Mouse (Mus musculus): ENCODE measurements around the gene Pan3. TPM values are rescaled to one million over a fixed set of nuclear protein-coding genes. Genes with fewer than 3 reads are reported as not detected.

Pan3 gene
- total and polyA plus RNA-seq, 2 experiments from 2014 or later: 38.9 to 61.4 TPM

DNA sequence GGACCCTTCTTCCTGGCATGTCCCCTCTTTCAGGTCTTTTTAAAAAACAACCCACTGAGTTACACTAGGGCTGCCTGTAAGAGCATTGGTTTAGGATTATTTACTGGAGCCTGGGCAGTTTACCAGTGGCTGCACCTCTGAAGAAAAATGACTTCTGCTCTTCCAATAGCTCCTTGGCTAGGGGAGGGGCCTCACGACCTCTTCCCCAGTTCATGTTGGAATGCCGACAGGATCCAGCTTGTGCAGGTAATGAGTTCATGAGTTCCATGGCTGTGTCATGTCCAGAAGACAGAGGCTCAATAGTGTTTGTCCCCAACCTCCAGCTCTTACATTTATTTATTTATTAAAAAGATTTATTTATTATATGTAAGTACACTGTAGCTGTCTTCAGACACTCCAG, 5.8 kb downstream of the Pan3 start:
- 80% methylated on average over 2 of the region's 2 CpGs for WGBS
- no peak for TF ChIP-seq CTCF (IDR thresholded peaks at IDR 0.05)
- Histone ChIP-seq H3K9me3 (ENCODE audit: low read length) (no peaks in the 10 kb centered on the region), H3K27ac (ENCODE audit: low read depth, low read length) (no peak overlapping the region), H3K4me2 (ENCODE audit: low read depth, low read length, poor library complexity, severe bottlenecking) (no peak overlapping the region), H3K9ac (replicated peaks; ENCODE audit: low read length, poor library complexity, severe bottlenecking) (no peak overlapping the region), H3K4me3 (ENCODE audit: low read depth, low read length) (no peak overlapping the region), H3K27me3 (ENCODE audit: insufficient read depth, low read length) (no peaks in the 10 kb centered on the region), H3K36me3 (ENCODE audit: insufficient read depth, low read length) (no peaks in the 10 kb centered on the region), H3K4me1 (ENCODE audit: insufficient read depth, low read length) (no peaks in the 10 kb centered on the region; the same call in 1 of the 2 replicates)
- no peak for ATAC-seq (ENCODE audit: low FRiP score)
- DNase-seq (ENCODE audit: low spot score): no peak

DNA sequence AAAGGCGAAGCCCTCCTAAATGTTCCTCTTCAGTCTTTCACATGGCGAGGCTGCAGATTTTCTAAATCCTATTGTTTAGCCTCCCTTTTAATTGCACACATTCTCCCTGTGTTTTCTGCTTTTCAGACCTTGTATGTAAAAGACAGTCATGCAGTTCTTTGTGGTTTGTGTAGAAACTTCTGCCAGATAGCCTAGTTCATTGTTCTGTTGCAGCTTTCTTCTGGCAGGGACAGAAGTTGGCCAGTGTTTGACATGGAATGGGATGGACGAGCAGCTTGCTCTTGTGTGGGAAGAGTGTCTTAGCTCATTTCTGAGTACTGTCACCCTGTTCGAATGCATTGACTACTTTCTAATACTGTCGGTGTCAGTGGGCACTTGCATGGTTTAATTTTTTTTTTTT, 6.5 kb downstream of the Pan3 start:
- no peak overlapping the region for H3K27ac ChIP-seq (ENCODE audit: low read depth, low read length)
- WGBS: 57% methylated on average over 5 of the region's 5 CpGs
- DNase-seq (ENCODE audit: low spot score): peak; percentile 9
- no peak for ATAC-seq (ENCODE audit: low FRiP score)
- no peak overlapping the region for H3K9ac ChIP-seq (replicated peaks; ENCODE audit: low read length, poor library complexity, severe bottlenecking)
- H3K27me3 ChIP-seq (ENCODE audit: insufficient read depth, low read length): no peaks in the 10 kb centered on the region
- H3K9me3 ChIP-seq (ENCODE audit: low read length): no peaks in the 10 kb centered on the region
- no peak overlapping the region for H3K4me3 ChIP-seq (ENCODE audit: low read depth, low read length)
- H3K36me3 ChIP-seq (ENCODE audit: insufficient read depth, low read length): no peaks in the 10 kb centered on the region
- H3K4me2 ChIP-seq (ENCODE audit: low read depth, low read length, poor library complexity, severe bottlenecking): no peak overlapping the region
- no peaks in the 10 kb centered on the region; the same call in 1 of the 2 replicates for H3K4me1 ChIP-seq (ENCODE audit: insufficient read depth, low read length)
- TF ChIP-seq CTCF (IDR thresholded peaks at IDR 0.05): no peak

DNA sequence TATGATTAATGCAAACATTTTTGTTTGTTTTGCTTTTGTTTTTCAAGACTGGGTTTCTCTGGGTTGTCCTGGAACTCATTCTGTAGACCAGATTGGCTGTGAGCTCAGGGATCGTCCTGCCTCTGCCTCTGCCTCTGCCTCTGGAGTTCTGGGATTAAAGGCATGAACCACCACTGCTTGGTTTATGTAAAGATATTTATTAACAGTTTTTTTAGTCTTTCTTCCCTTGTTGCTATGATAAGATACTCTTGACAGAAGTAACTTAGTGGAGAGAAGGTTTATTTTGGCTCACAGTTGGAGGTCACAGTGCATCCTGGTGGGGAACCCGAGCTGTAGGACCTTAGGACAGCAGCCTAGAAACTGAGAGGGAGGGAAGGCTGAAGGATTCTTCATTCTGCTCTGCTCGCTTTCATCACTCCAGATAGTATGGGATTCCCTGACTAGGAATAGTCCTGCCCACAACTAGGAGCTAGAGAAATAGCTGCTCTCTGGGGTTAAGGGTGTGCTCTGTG, 11.1 kb downstream of the Pan3 start:
- H3K9ac ChIP-seq (replicated peaks; ENCODE audit: low read length, poor library complexity, severe bottlenecking): no peak overlapping the region
- H3K9me3 ChIP-seq (ENCODE audit: low read length): no peaks in the 10 kb centered on the region
- no peaks in the 10 kb centered on the region for H3K4me1 ChIP-seq (ENCODE audit: insufficient read depth, low read length)
- no peak for TF ChIP-seq CTCF (IDR thresholded peaks at IDR 0.05)
- no peak for ATAC-seq (ENCODE audit: low FRiP score)
- no peak overlapping the region for H3K4me2 ChIP-seq (ENCODE audit: low read depth, low read length, poor library complexity, severe bottlenecking)
- no peaks in the 10 kb centered on the region for H3K27me3 ChIP-seq (ENCODE audit: insufficient read depth, low read length)
- no peak overlapping the region for H3K27ac ChIP-seq (ENCODE audit: low read depth, low read length)
- DNase-seq (ENCODE audit: low spot score): no peak
- 79% methylated on average over 3 of the region's 3 CpGs for WGBS
- H3K4me3 ChIP-seq (ENCODE audit: low read depth, low read length): no peak overlapping the region
- H3K36me3 ChIP-seq (ENCODE audit: insufficient read depth, low read length): no peaks in the 10 kb centered on the region

DNA sequence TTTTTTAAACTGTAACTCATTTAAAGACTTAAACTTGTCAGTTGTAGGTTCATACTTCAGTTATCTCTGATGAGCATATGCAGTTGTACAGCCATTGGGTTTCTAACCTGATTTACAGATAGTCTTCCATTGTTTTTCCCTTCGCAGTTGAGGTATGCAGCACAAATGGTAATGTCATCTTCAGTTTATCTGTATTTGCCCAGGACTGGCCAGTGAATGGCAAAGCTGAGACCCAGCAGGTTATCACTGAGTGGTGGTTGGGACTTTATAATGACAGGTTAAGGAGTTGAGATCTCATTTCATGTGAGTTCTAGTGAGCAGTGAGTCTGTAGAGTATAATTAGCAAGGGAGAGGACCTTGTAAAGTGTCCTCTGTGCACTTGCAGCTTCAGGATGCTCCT, 12.0 kb downstream of the Pan3 start:
- Histone ChIP-seq H3K4me2 (ENCODE audit: low read depth, low read length, poor library complexity, severe bottlenecking) (no peak overlapping the region), H3K27ac (ENCODE audit: low read depth, low read length) (no peak overlapping the region), H3K4me3 (ENCODE audit: low read depth, low read length) (no peak overlapping the region), H3K4me1 (ENCODE audit: insufficient read depth, low read length) (no peaks in the 10 kb centered on the region), H3K36me3 (ENCODE audit: insufficient read depth, low read length) (no peaks in the 10 kb centered on the region), H3K9me3 (ENCODE audit: low read length) (no peaks in the 10 kb centered on the region), H3K27me3 (ENCODE audit: insufficient read depth, low read length) (no peaks in the 10 kb centered on the region), H3K9ac (replicated peaks; ENCODE audit: low read length, poor library complexity, severe bottlenecking) (no peak overlapping the region)
- 90% methylated on average over 1 of the region's 1 CpGs for WGBS
- DNase-seq (ENCODE audit: low spot score) (no peak), ATAC-seq (ENCODE audit: low FRiP score) (no peak)
- TF ChIP-seq CTCF (IDR thresholded peaks at IDR 0.05): no peak

DNA sequence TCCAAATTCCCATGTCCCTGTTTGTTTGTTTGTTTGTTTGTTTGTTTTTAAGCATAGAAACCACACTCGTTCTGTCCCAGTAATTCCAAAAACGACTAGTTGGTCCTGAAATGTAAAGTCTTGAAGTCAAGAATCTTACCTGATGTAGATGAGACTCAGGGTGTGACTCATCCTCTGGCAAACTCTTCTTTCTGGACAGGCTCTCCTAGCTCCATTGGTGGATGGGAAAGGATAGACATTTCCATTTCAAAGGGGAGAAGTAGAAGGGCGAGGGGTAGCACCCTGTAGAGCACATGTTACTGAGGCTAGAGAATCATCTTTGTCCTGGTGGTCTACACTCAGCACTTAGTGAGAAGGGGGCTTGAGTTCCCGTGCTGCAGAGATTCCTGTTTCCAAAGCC, 12.8 kb downstream of the Pan3 start:
- Histone ChIP-seq H3K4me2 (ENCODE audit: low read depth, low read length, poor library complexity, severe bottlenecking) (no peak overlapping the region), H3K4me3 (ENCODE audit: low read depth, low read length) (no peak overlapping the region), H3K9me3 (ENCODE audit: low read length) (no peaks in the 10 kb centered on the region), H3K9ac (replicated peaks; ENCODE audit: low read length, poor library complexity, severe bottlenecking) (no peak overlapping the region), H3K27me3 (ENCODE audit: insufficient read depth, low read length) (no peaks in the 10 kb centered on the region), H3K36me3 (ENCODE audit: insufficient read depth, low read length) (no peaks in the 10 kb centered on the region), H3K27ac (ENCODE audit: low read depth, low read length) (no peak overlapping the region), H3K4me1 (ENCODE audit: insufficient read depth, low read length) (no peaks in the 10 kb centered on the region)
- ATAC-seq (ENCODE audit: low FRiP score): no peak
- no peak for DNase-seq (ENCODE audit: low spot score)
- whole genome bisulfite sequencing: 76% methylated on average over 4 of the region's 4 CpGs
- TF ChIP-seq CTCF (IDR thresholded peaks at IDR 0.05): no peak

DNA sequence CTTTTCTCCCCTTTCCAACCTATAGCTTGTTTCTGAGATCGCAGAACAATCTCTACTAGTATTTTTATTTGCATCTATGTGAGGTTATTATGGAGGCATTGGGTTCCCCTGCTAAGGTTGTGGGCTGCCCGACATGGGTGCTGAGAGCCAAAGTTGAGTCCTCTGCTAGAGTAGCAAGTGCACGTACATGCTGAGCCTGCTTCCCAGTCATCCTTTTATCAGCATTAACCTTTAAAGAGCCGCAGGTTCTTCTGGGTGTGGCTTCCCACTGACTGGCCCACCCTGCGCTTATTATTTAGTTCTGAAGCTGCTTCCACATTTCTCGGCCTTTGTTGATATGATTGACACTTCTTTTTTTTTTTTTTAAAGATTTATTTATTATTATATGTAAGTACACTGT, 14.3 kb downstream of the Pan3 start:
- ATAC-seq (ENCODE audit: low FRiP score): no peak
- 83% methylated on average over 6 of the region's 6 CpGs for WGBS
- Histone ChIP-seq H3K27me3 (ENCODE audit: insufficient read depth, low read length) (no peaks in the 10 kb centered on the region), H3K9ac (replicated peaks; ENCODE audit: low read length, poor library complexity, severe bottlenecking) (no peak overlapping the region), H3K36me3 (ENCODE audit: insufficient read depth, low read length) (no peaks in the 10 kb centered on the region), H3K4me1 (ENCODE audit: insufficient read depth, low read length) (0 out of 2 replicates have a peak, but pooled peaks cover 3% of the 10 kb centered on the region), H3K4me3 (ENCODE audit: low read depth, low read length) (no peak overlapping the region), H3K4me2 (ENCODE audit: low read depth, low read length, poor library complexity, severe bottlenecking) (no peak overlapping the region), H3K9me3 (ENCODE audit: low read length) (no peaks in the 10 kb centered on the region), H3K27ac (ENCODE audit: low read depth, low read length) (no peak overlapping the region)
- DNase-seq (ENCODE audit: low spot score): no peak
- TF ChIP-seq CTCF (IDR thresholded peaks at IDR 0.05): no peak

Measured in midbrain, postnatal 0 days (tissue).